Mouse (Mus musculus) midbrain, embryonic 16.5 days (tissue): ENCODE measurements around the gene Nans. TPM values are rescaled to one million over a fixed set of nuclear protein-coding genes. Genes with fewer than 3 reads are reported as not detected.

Experiments
- ATAC-seq: fragments of 200-750 bp; cut with Nextera tagmentation; 2 replicates; pipeline ENCODE4 v1.8.0; 2017; ENCODE audit warnings: moderate TSS enrichment
- H3K27ac ChIP-seq: fragments of 300-500 bp; sonication (generic); 2 replicates; pipeline ENCODE4 v1.5.1; 2014; ENCODE audit warnings: mild to moderate bottlenecking, low read length, mixed read lengths
- H3K27me3 ChIP-seq: fragments of 300-500 bp; sonication (generic); 2 replicates; pipeline ENCODE4 v1.6.1; 2014; ENCODE audit warnings: low read depth, low read length, mixed read lengths; ENCODE audit not compliant: control insufficient read depth, insufficient read depth
- H3K36me3 ChIP-seq: fragments of 300-500 bp; sonication (generic); 2 replicates; pipeline ENCODE4 v1.6.1; 2014; ENCODE audit warnings: mild to moderate bottlenecking, low read length, moderate library complexity, mixed read lengths; ENCODE audit not compliant: control insufficient read depth, insufficient read depth
- H3K4me1 ChIP-seq: fragments of 300-500 bp; sonication (generic); 2 replicates; pipeline ENCODE4 v1.6.1; 2014; ENCODE audit warnings: mild to moderate bottlenecking, low read length, mixed read lengths; ENCODE audit not compliant: control insufficient read depth, insufficient read depth
- H3K4me2 ChIP-seq: fragments of 300-500 bp; sonication (generic); 2 replicates; pipeline ENCODE4 v1.6.1; 2014; ENCODE audit warnings: mild to moderate bottlenecking, low read length, mixed read lengths
- H3K4me3 ChIP-seq: fragments of 300-500 bp; sonication (generic); 2 replicates; pipeline ENCODE4 v1.5.1; 2014; ENCODE audit warnings: low read depth, mild to moderate bottlenecking, low read length, moderate library complexity, mixed read lengths
- H3K9ac ChIP-seq: fragments of 300-500 bp; sonication (generic); 2 replicates; pipeline ENCODE4 v1.6.1; 2014; ENCODE audit warnings: low read depth, low read length, mixed read lengths
- H3K9me3 ChIP-seq: fragments of 300-500 bp; sonication (generic); replicated peaks from 2 replicates; pipeline ENCODE4 v1.6.1; 2014; ENCODE audit warnings: mild to moderate bottlenecking, low read length, mixed read lengths; ENCODE audit not compliant: control insufficient read depth, poor library complexity, severe bottlenecking
- WGBS: fragments of 180-500 bp; shearing (Covaris S2); extraction: QIAGEN DNeasy Blood & Tissue Kit; methylation state at CpG from one replicate; pipeline ENCODE4 v1.1.7; 2014; 5-methylcytosine and 5-hydroxymethylcytosine counted together
- polyA plus RNA-seq: library from polyadenylated mRNA; unstranded; fragments of >200 nt; fragmentation: Nextera tagmentation; extraction: Ambion mirVana; gene quantifications from 2 replicates; pipeline ENCODE4 v1.2.1, GENCODE M21; 2015

The Nans gene
- polyA plus RNA-seq, 1 experiment from 2014 or later: 66.9 TPM

- ATAC-seq: no peak
- H3K4me2 ChIP-seq: no peak overlapping the region
- H3K36me3 ChIP-seq: peaks cover 6% of the 10 kb centered on the region; the same call in 1 of the 2 replicates
- H3K27ac ChIP-seq: no peak overlapping the region
- H3K4me1 ChIP-seq: no peaks in the 10 kb centered on the region
- no peak overlapping the region for H3K4me3 ChIP-seq
- H3K27me3 ChIP-seq: no peaks in the 10 kb centered on the region
- no peak overlapping the region for H3K9ac ChIP-seq
- H3K9me3 ChIP-seq: no peaks in the 10 kb centered on the region
- WGBS: 87% methylated on average over 3 of the region's 3 CpGs
These were observed 23.3 kb upstream of the Nans start for GRCm38 (mm10) chr4:46465740-46466139.

DNA sequence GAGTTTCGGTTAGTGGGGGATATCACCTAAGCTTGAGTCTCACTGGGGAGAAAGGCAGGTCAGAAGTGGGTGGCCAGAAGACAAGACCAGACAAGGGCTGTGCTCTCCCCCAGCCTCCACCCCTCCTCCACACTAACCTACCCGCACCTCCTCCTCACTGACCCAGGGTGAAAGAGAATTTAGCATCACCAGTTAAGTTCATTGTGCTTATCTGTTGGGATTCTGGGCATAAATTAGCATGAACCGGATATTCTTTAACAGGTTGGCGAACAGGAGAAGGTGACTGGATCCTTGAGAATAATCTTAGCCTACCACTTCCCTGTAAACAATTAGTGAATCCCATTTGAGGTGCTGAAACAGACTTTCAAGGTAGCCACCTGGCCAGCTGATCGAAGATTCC lies 13.9 kb upstream of the Nans start:
- H3K27me3 ChIP-seq: no peaks in the 10 kb centered on the region
- 89% methylated on average over 5 of the region's 5 CpGs for WGBS
- no peaks in the 10 kb centered on the region for H3K4me1 ChIP-seq
- H3K9ac ChIP-seq: no peak overlapping the region
- ATAC-seq: no peak
- no peak overlapping the region for H3K4me3 ChIP-seq
- no peaks in the 10 kb centered on the region for H3K9me3 ChIP-seq
- no peak overlapping the region for H3K27ac ChIP-seq
- H3K36me3 ChIP-seq: peaks cover 19% of the 10 kb centered on the region
- H3K4me2 ChIP-seq: no peak overlapping the region

GRCm38 (mm10) chr4:46479081-46479480 lies 10.0 kb upstream of the Nans start:
- no peak for ATAC-seq
- no peaks in the 10 kb centered on the region for H3K27me3 ChIP-seq
- H3K9ac ChIP-seq: no peak overlapping the region
- 94% methylated on average over 2 of the region's 2 CpGs for WGBS
- H3K27ac ChIP-seq: no peak overlapping the region
- no peak overlapping the region for H3K4me3 ChIP-seq
- no peaks in the 10 kb centered on the region for H3K4me1 ChIP-seq
- no peak overlapping the region for H3K4me2 ChIP-seq
- H3K9me3 ChIP-seq: no peaks in the 10 kb centered on the region
- H3K36me3 ChIP-seq: peaks cover 2% of the 10 kb centered on the region; the same call in 1 of the 2 replicates

GRCm38 (mm10) chr4:46485696-46486417 lies 3.2 kb upstream of the Nans start:
- Histone ChIP-seq H3K9ac (no peak overlapping the region), H3K9me3 (no peaks in the 10 kb centered on the region), H3K27me3 (no peaks in the 10 kb centered on the region), H3K27ac (no peak overlapping the region), H3K4me2 (no peak overlapping the region), H3K36me3 (no peaks in the 10 kb centered on the region), H3K4me1 (peaks cover 5% of the 10 kb centered on the region), H3K4me3 (no peak overlapping the region)
- 58% methylated on average over 14 of the region's 14 CpGs for whole genome bisulfite sequencing
- no peak for ATAC-seq

DNA sequence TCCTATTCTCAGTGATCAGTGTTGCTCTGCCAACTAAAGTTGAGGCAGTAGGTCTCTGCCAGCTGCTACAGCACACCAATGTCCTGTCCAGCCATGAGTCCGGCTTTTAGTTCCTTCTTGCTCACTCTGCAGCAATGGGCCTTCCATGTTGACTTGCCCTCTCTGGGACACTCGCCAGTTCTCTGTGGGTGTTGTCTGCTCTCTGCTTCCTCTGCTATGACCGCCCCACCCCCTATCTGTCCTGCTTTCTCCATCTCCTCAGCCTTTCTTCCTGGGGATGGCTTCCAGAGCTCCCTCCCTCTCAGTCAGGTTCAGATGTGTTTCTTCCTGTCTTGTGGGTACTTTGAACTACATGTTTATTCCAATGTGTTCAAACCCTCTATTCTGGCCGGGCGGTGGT lies 1.7 kb upstream of the Nans start:
- Histone ChIP-seq H3K27ac (no peak overlapping the region), H3K4me2 (no peak overlapping the region), H3K36me3 (no peaks in the 10 kb centered on the region), H3K4me3 (no peak overlapping the region), H3K9ac (no peak overlapping the region), H3K27me3 (no peaks in the 10 kb centered on the region), H3K9me3 (no peaks in the 10 kb centered on the region), H3K4me1 (peaks cover 5% of the 10 kb centered on the region)
- 96% methylated on average over 5 of the region's 5 CpGs for WGBS
- no peak for ATAC-seq

DNA sequence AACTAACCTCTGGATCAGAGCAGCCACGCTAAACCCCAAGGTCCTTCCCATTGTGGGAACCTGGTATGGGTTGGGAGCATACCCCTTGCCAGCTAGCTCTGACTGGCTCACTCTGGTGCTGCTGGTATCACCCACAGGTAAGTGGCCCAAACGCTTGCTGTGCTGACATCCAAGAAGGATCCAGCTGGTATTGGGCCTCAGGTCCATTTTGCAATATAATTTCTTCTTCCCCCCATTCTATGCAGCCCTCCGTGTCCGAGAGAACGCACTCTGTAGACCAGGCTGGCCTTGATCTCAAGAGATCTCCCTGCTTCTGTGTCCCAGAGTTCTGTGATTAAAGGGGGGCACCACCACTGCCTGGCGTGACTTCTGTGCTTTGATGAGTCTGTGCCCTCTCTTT lies 4.0 kb downstream of the Nans start:
- Histone ChIP-seq H3K27me3 (no peaks in the 10 kb centered on the region), H3K9ac (no peak overlapping the region), H3K36me3 (peaks cover 9% of the 10 kb centered on the region; the same call in 1 of the 2 replicates), H3K27ac (no peak overlapping the region), H3K4me1 (peaks cover 5% of the 10 kb centered on the region), H3K9me3 (no peaks in the 10 kb centered on the region), H3K4me3 (no peak overlapping the region), H3K4me2 (no peak overlapping the region)
- WGBS: 96% methylated on average over 6 of the region's 6 CpGs
- ATAC-seq: no peak

DNA sequence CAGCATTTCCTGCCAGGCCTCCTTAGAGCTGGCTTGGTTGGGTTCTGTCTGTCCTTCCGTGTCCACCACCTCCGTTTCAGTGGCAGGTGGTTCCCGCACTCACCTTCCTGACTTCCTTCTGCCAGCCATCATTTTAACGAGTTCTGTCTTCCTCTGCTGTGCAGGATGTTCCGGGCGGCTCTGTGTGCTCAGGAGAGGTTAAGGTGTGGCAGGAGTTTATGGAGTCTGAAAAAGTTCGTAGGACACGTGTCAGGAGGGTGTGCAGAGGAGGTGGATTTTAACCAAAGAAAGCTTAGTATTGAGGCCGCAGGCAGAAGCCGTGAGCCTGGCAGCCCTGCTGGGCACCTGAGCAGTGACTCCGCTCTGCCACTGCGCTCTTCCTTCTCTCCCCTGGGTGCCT lies 6.5 kb downstream of the Nans start:
- Histone ChIP-seq H3K4me1 (no peaks in the 10 kb centered on the region), H3K9ac (no peak overlapping the region), H3K36me3 (peaks cover 17% of the 10 kb centered on the region; the same call in 1 of the 2 replicates), H3K27ac (no peak overlapping the region), H3K4me3 (no peak overlapping the region), H3K4me2 (no peak overlapping the region), H3K27me3 (no peaks in the 10 kb centered on the region), H3K9me3 (no peaks in the 10 kb centered on the region)
- ATAC-seq: no peak
- 92% methylated on average over 12 of the region's 12 CpGs for whole genome bisulfite sequencing

DNA sequence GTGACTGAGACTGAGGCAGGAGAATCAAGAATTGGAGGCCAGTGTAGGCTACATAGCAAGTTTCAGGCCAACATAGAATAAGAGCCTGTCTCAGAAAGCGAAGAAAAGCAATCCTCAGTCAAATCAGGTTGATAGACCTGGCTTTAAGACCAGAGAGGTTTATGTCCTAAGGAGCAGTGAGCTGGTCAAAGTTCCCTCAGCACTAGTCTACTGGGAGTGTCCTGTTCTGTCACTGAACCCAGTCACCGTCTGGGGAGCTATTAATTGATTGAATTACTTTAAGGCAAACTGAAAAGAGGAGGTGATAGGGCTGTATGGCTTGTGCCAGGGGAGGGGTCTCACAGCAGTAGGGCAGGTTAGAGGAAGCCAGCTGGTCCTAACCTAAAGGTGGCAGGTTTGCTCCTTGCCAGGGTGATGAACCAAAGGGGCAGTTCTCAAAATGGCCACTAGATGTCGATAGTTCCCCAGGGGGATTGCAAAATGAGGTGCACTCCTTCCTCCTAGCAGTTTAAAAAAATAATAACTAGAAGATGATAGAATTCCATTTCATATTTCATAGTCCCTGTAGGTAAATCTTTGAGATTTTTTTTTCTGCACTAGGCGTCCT lies 8.3 kb downstream of the Nans start:
- no peaks in the 10 kb centered on the region for H3K27me3 ChIP-seq
- 45% methylated on average over 4 of the region's 4 CpGs for WGBS
- peaks cover 24% of the 10 kb centered on the region for H3K36me3 ChIP-seq
- ATAC-seq: no peak
- H3K4me1 ChIP-seq: no peaks in the 10 kb centered on the region
- H3K4me2 ChIP-seq: no peak overlapping the region
- H3K9me3 ChIP-seq: no peaks in the 10 kb centered on the region
- H3K4me3 ChIP-seq: no peak overlapping the region
- no peak overlapping the region for H3K27ac ChIP-seq
- H3K9ac ChIP-seq: no peak overlapping the region

DNA sequence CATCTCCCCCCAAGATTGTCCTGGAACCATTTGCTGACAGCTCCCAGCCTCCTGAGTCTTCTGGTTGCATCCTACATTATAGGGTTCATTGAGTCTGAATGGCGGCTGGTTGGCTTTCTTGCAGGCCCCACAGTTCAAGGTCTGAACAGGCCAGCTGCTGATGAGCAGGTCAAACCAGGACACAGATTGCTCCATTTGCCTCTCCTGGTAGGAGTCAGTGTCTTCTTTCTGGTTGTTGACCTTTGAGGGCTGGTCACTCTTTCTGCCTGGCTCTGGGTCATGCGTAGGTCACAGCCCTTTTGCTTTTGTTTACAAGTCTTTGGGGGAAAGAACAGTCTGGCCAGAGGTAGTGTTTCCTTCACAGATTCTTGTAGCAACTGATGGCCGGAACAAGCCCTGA lies 9.5 kb downstream of the Nans start:
- H3K27ac ChIP-seq: no peak overlapping the region
- H3K9ac ChIP-seq: no peak overlapping the region
- no peak for ATAC-seq
- H3K4me1 ChIP-seq: no peaks in the 10 kb centered on the region
- WGBS: 77% methylated on average over 3 of the region's 3 CpGs
- no peak overlapping the region for H3K4me2 ChIP-seq
- no peaks in the 10 kb centered on the region for H3K27me3 ChIP-seq
- H3K4me3 ChIP-seq: no peak overlapping the region
- H3K36me3 ChIP-seq: peaks cover 28% of the 10 kb centered on the region
- no peaks in the 10 kb centered on the region for H3K9me3 ChIP-seq
